Mouse (Mus musculus) retina, postnatal 1 day (tissue): Measurements from ENCODE around the gene Clec4f.

Experiments
- DNase-seq: peaks from one replicate; pipeline ENCODE4 v3.0.0-alpha.2; 2012

Gene Clec4f

DNA sequence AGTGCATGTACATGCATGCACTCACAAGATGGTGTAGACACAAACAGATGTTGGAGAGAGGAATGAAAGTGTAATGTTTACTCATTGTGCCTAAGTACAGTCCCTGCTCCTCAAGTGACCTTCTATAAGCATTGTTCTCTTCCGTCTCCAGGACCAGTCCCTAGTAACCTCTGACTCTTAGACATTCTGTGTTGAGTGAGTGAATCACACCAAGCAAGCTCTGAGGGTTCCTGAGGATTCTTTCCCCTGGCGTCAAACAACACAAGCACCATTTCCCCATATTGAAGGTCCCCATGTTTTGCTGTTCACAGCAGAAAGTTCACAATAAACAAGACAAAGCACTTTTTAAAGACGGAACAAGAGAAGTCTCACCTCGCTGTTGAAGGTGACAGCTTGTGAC is 24.2 kb downstream of the Clec4f start:
- no peak for DNase-seq

DNA sequence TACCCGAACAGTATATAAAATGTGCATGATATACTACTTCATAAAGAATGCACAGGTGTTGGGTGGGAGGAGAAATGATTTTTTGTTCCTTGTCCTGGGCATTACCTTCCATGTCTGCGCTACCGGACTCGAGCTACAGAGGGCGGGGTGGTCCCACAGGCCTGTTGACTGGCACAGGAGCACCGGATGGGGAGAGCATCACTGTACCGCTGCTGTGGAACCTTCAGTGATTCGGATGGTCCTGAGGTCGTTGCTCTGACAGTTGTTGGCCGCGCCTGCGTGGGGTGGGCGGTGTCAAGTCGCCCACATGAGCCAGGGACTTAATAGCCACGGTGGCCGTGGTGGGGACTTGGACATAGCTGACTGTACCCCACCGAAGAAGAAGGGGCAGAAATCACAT is 29.2 kb downstream of the Clec4f start:
- no peak for DNase-seq

GRCm38 (mm10) chr6:83619955-83620354 is 36.0 kb downstream of the Clec4f start:
- DNase-seq: no peak

DNA sequence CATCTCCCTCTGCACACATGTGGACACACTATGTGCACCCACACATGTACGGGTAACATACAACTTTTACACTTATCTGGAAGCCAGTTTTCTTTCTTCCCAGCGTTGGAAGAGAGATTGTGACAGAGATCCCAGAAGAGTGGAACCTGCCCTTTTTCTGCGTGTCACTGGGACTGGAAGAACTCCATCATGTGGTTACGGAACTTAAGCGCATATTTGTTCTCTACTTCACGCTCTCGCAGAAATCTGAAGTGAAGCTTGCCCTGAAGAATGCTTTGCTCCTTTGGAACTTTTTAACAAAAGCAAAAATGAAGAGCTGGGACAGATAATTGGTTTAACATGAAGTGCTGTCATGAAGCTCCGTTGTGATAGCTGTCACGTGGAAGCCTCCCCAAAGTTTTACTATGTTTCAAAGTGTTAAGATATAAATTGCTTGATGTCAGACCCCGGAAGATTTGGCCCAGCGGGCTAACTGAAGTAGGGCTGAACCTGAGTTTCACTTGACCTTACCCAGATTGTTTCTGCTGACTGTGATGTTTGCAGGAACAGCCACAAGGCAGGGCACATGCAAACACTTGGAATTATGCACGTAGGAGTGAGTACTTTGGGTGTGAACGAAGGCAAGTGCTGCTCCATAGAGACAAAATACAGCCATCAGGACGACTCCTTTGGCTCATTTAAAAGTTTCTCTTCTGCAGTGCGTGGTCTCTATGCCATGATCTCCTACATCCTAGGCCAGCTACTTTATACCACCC is 38.2 kb downstream of the Clec4f start:
- no peak for DNase-seq

DNA sequence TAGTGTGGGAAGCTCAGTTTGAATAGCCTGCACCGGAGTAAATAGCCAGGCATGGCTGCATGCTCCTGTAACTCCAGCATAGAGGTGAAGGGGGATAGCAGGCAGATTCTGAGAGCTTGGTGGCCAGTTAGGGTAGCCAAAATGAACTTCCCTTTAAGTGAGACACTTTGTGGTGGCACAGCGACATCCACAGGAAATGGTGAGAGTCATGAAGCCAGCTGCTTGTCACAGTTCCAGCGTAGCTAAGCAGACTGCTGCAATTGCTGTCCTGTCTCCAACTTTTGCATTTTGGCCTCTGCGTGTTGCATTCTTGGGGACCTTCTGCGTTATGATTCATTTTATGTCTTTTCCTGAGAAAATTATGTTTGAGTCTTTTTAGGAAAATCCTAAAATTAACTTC is 39.5 kb downstream of the Clec4f start:
- DNase-seq: no peak

GRCm38 (mm10) chr6:83614469-83614868 is 41.5 kb downstream of the Clec4f start:
- no peak for DNase-seq

- no peak for DNase-seq
These were observed 43.0 kb downstream of the Clec4f start for GRCm38 (mm10) chr6:83612976-83613375.

GRCm38 (mm10) chr6:83599636-83600174 is 56.3 kb downstream of the Clec4f start:
- DNase-seq: no peak

- DNase-seq: peak; percentile 46
These were observed 56.9 kb downstream of the Clec4f start for GRCm38 (mm10) chr6:83599060-83599550.

DNA sequence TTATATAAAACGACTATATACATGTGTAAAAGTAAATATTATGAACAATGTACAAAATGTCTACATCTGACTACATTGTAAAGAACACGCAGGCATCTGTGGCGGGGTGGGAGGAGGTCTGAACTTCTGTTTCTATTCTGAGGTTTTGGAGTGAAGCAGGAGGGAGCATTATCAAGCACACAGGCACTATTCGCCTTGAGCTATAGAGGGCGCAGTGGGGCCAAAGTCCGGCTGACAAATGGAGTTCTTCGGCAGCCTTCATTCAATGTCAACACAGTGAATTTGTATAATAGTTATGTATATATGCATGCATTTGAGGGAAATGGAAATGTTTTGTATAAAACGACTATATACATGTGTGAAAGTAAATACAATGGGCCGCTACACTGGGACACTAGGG is 57.3 kb downstream of the Clec4f start:
- DNase-seq: peak; percentile 71

DNA sequence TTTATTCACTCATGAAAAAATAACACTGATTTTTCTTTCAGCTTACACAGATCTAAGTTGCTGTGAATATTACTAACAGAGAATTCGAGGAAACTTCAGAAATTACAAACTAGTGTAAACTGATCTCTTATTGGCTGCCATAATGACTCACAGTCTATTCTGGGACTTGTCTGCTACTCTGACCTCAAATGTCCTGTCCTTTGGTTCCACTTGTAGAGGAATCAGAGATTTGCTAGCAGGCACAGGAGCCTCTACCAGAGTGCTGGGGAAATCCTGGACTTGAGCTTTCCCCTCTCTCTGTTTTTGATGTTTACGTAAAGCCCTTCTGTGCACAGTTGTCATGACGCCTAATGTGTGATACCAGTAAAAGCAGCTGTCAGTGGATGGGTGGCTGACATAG is 58.0 kb downstream of the Clec4f start:
- no peak for DNase-seq

GRCm38 (mm10) chr6:83595035-83595434 is 61.0 kb downstream of the Clec4f start:
- DNase-seq: no peak
